Mouse (Mus musculus): ENCODE data around the gene Aox2. TPM values are rescaled to one million over a fixed set of nuclear protein-coding genes. Genes with fewer than 3 reads are reported as not detected.

The Aox2 gene
- total and polyA plus RNA-seq, 3 experiments: 0.04 to 0.08 TPM; not detected in 1

DNA sequence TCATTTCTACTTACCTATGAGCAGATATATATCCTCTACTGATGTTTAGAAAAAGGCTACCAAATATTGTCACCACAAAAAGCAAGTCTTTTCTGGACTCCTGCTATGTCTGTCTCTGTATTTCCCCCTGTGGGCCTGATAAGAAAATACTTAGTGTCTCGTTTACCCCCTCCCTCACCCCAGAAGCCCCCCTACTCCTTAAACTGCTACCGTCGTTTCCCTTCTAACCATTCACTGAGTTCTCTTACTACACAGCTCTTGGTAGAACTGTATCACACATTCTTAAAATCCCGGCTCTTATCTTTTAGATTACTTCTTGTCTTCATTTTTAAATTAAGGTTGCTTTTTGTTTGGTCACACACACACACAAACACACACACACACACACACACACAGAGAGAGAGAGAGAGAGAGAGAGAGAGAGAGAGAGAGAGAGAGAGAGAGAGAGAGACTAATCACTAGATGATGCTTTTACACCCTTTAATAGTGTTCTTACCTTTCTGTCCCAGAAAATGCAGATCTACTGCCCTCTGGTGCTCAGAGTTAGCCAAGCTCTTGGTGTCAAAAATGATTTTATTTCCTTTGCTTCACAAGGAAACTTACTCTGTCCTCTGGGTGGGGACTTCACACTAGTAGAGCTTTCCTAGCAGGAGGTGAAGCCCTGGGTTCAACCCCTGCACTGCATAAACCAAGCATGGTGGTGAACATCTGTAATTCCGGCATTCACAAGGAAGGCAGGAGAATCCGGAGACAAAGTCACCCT lies 7.1 kb upstream of the Aox2 start:
- no peak overlapping the region for H3K9ac ChIP-seq (ENCODE audit: control insufficient read depth, low read depth, low read length, poor library complexity, severe bottlenecking)
- H3K27ac ChIP-seq (ENCODE audit: control insufficient read depth, low read depth, low read length): no peak overlapping the region
- no peaks in the 10 kb centered on the region for H3K9me3 ChIP-seq (replicated peaks; ENCODE audit: insufficient read depth, low read length)
- H3K4me1 ChIP-seq (ENCODE audit: control insufficient read depth in 1 of 2, insufficient read depth in 2 of 2, low read length in 2 of 2): no peaks in the 10 kb centered on the region
- no peak overlapping the region for H3K4me3 ChIP-seq (ENCODE audit: control insufficient read depth in 1 of 2, insufficient read depth in 1 of 2, low read depth in 2 of 2, low read length in 2 of 2)
- no peaks in the 10 kb centered on the region for H3K27me3 ChIP-seq (ENCODE audit: control insufficient read depth in 1 of 2, insufficient read depth in 2 of 2, low read length in 2 of 2)
- H3K36me3 ChIP-seq (ENCODE audit: control insufficient read depth in 1 of 2, insufficient read depth in 2 of 2, low read length in 2 of 2): no peaks in the 10 kb centered on the region
- peak; percentile 53 for DNase-seq (ENCODE audit: low read depth, low spot score)
- TF ChIP-seq CTCF (IDR thresholded peaks at IDR 0.05 in 2 of 3, conservative IDR thresholded peaks at IDR 0.05 in 1 of 3; ENCODE audit: control insufficient read depth in 1 of 3, insufficient read depth in 1 of 3, low read depth in 2 of 3, low read length in 3 of 3, poor library complexity in 1 of 3, severe bottlenecking in 1 of 3): peak in 2 of 3 experiments; percentile 26 to 69; a peak in 3 of 6 replicates
- peak; percentile 73 for TF ChIP-seq RAD21 (IDR thresholded peaks at IDR 0.05; ENCODE audit: low read depth, low read length)
- no peak for TF ChIP-seq ZNF384 (IDR thresholded peaks at IDR 0.05; ENCODE audit: low read depth, low read length)
- TF ChIP-seq E2F4 (IDR thresholded peaks at IDR 0.05; ENCODE audit: borderline replicate concordance, low read depth, low read length): no peak
- TF ChIP-seq POLR2A (IDR thresholded peaks at IDR 0.05; ENCODE audit: control insufficient read depth in 1 of 2, insufficient read depth in 1 of 2, low read depth in 1 of 2, low read length in 2 of 2, poor library complexity in 1 of 2): no peak
- TF ChIP-seq MEF2A (IDR thresholded peaks at IDR 0.05; ENCODE audit: extremely low read depth, insufficient replicate concordance, low read depth, low read length, poor library complexity, severe bottlenecking): no peak
- no peak for TF ChIP-seq MYC (IDR thresholded peaks at IDR 0.05; ENCODE audit: low read depth, low read length)
- TF ChIP-seq SMC3 (IDR thresholded peaks at IDR 0.05; ENCODE audit: low read depth, low read length): peak; percentile 79
- no peak for TF ChIP-seq MXI1 (IDR thresholded peaks at IDR 0.05; ENCODE audit: low read depth, low read length)
- TF ChIP-seq MAFK (IDR thresholded peaks at IDR 0.05; ENCODE audit: borderline replicate concordance, low read depth, low read length): no peak
- TF ChIP-seq ZC3H11A (IDR thresholded peaks at IDR 0.05; ENCODE audit: low read depth, low read length): peak; percentile 45
- no peak for TF ChIP-seq TAL1 (IDR thresholded peaks at IDR 0.05; ENCODE audit: low read length)
- no peak for TF ChIP-seq ETS1 (IDR thresholded peaks at IDR 0.05; ENCODE audit: low read depth, low read length)
- no peak for TF ChIP-seq MYB (IDR thresholded peaks at IDR 0.05; ENCODE audit: low read depth, low read length)
- no peak for TF ChIP-seq MAX (IDR thresholded peaks at IDR 0.05; ENCODE audit: low read length)
- no peak for TF ChIP-seq CHD1 (IDR thresholded peaks at IDR 0.05; ENCODE audit: low read depth, low read length)
- no peak for TF ChIP-seq ZMIZ1 (IDR thresholded peaks at IDR 0.05; ENCODE audit: low read depth, low read length)
- no peak for TF ChIP-seq GABPA (IDR thresholded peaks at IDR 0.05; ENCODE audit: low read depth, low read length)
- TF ChIP-seq ZKSCAN1 (IDR thresholded peaks at IDR 0.05; ENCODE audit: low read depth, low read length): no peak
- no peak for TF ChIP-seq TBP (IDR thresholded peaks at IDR 0.05; ENCODE audit: low read depth, low read length)
- TF ChIP-seq USF2 (IDR thresholded peaks at IDR 0.05; ENCODE audit: borderline replicate concordance in 1 of 2, insufficient read depth in 1 of 2, low read depth in 1 of 2, low read length in 2 of 2): no peak
- H3K79me2 ChIP-seq (ENCODE audit: control insufficient read depth, insufficient read depth, low read length, poor library complexity): no peaks in the 10 kb centered on the region

All from MEL (cell line).